Mouse (Mus musculus) forebrain, postnatal 0 days (tissue): ENCODE results near the gene Jmjd4. TPM values are rescaled to one million over a fixed set of nuclear protein-coding genes. Genes with fewer than 3 reads are reported as not detected.
A peak's percentile ranks its signal among the peaks of the same experiment; 100 is the strongest.

Experiments
- ATAC-seq: fragments of 200-750 bp; cut with Nextera tagmentation; 2 replicates; pipeline ENCODE4 v1.8.0; 2017; ENCODE audit warnings: mild to moderate bottlenecking, moderate library complexity
- DNase-seq: peaks from one replicate; pipeline ENCODE4 v3.0.0-alpha.2; 2015
- H3K27ac ChIP-seq: fragments of 300-500 bp; sonication (generic); 2 replicates; pipeline ENCODE4 v1.5.1; 2014; ENCODE audit warnings: low read depth, mild to moderate bottlenecking, antibody characterized with exemption, low read length, moderate library complexity, mixed read lengths
- H3K27me3 ChIP-seq: fragments of 300-500 bp; sonication (generic); 2 replicates; pipeline ENCODE4 v1.6.1; 2014; ENCODE audit warnings: mild to moderate bottlenecking, low read length, mixed read lengths; ENCODE audit not compliant: insufficient read depth
- H3K36me3 ChIP-seq: fragments of 300-500 bp; sonication (generic); 2 replicates; pipeline ENCODE4 v1.6.1; 2014; ENCODE audit warnings: mild to moderate bottlenecking, moderate library complexity; ENCODE audit not compliant: insufficient read depth
- H3K4me1 ChIP-seq: fragments of 300-500 bp; sonication (generic); 2 replicates; pipeline ENCODE4 v1.6.1; 2014; ENCODE audit warnings: antibody characterized with exemption; ENCODE audit not compliant: insufficient read depth
- H3K4me2 ChIP-seq: fragments of 300-500 bp; sonication (generic); 2 replicates; pipeline ENCODE4 v1.6.1; 2014; ENCODE audit warnings: low read depth, mild to moderate bottlenecking, moderate library complexity
- H3K4me3 ChIP-seq: fragments of 300-500 bp; sonication (generic); 2 replicates; pipeline ENCODE4 v1.5.1; 2014; ENCODE audit warnings: low read depth, low read length, mixed read lengths
- H3K9ac ChIP-seq: fragments of 300-500 bp; sonication (generic); 2 replicates; pipeline ENCODE4 v1.6.1; 2014; ENCODE audit warnings: mild to moderate bottlenecking
- H3K9me3 ChIP-seq: fragments of 300-500 bp; sonication (generic); 2 replicates; pipeline ENCODE4 v1.6.1; 2016; ENCODE audit warnings: low read length
- CTCF ChIP-seq: sonication (generic); IDR thresholded peaks from 2 replicates; pipeline ENCODE4 v1.5.1; 2016; ENCODE audit warnings: antibody characterized with exemption, control low read depth, low read depth
- WGBS: fragments of 180-500 bp; shearing (Covaris S2); extraction: QIAGEN DNeasy Blood & Tissue Kit; methylation state at CpG from one replicate; pipeline ENCODE4 v1.1.7; 2014; 5-methylcytosine and 5-hydroxymethylcytosine counted together
- polyA plus RNA-seq: library from polyadenylated mRNA; unstranded; fragments of >200 nt; fragmentation: Nextera tagmentation; extraction: Ambion mirVana; gene quantifications from 2 replicates; pipeline ENCODE4 v1.2.1, GENCODE M21; 2015
- total RNA-seq: library from RNA; depleted of rRNA; stranded (reverse); fragments of >200 nt; gene quantifications from 2 replicates; pipeline ENCODE4 v1.2.3, GENCODE M21; 2014

The Jmjd4 gene
- total and polyA plus RNA-seq, 2 experiments from 2014 or later = 17.0 to 27.7 TPM

GRCm38 (mm10) chr11:59460459-59460858, 10.6 kb downstream of the Jmjd4 start:
- 97% methylated on average over 2 of the region's 2 CpGs for WGBS
- Histone ChIP-seq H3K4me2 (no peak overlapping the region), H3K27me3 (no peaks in the 10 kb centered on the region), H3K9me3 (peaks cover 12% of the 10 kb centered on the region), H3K36me3 (peaks cover 52% of the 10 kb centered on the region), H3K27ac (no peak overlapping the region), H3K9ac (no peak overlapping the region), H3K4me3 (no peak overlapping the region), H3K4me1 (no peaks in the 10 kb centered on the region)
- ATAC-seq = no peak
- no peak for TF ChIP-seq CTCF
- no peak for DNase-seq

GRCm38 (mm10) chr11:59471413-59472325, 21.8 kb downstream of the Jmjd4 start:
- Histone ChIP-seq H3K4me1 (0 out of 2 replicates have a peak, but pooled peaks cover 5% of the 10 kb centered on the region), H3K4me3 (peak overlapping the region; percentile 96), H3K4me2 (peak overlapping the region; percentile 83), H3K9me3 (no peaks in the 10 kb centered on the region), H3K27ac (peak overlapping the region; percentile 83), H3K27me3 (no peaks in the 10 kb centered on the region), H3K36me3 (no peaks in the 10 kb centered on the region), H3K9ac (peak overlapping the region; percentile 95)
- TF ChIP-seq CTCF = no peak
- DNase-seq (no peak), ATAC-seq (peak; percentile 65; the same call in 1 of the 2 replicates)
- WGBS = 8% methylated on average over 37 of the region's 37 CpGs

GRCm38 (mm10) chr11:59472326-59472677, 22.5 kb downstream of the Jmjd4 start, which contains the start of gene Zfp867:
Gene Zfp867 (minus strand): TSS chr11:59472474.
- DNase-seq (peak; percentile 94), ATAC-seq (peak; percentile 99)
- Histone ChIP-seq H3K36me3 (no peaks in the 10 kb centered on the region), H3K27me3 (no peaks in the 10 kb centered on the region), H3K27ac (peak within 1 kb of the TSS; percentile 83), H3K9me3 (no peaks in the 10 kb centered on the region), H3K4me1 (0 out of 2 replicates have a peak, but pooled peaks cover 5% of the 10 kb centered on the region), H3K4me3 (peak within 1 kb of the TSS; percentile 96), H3K4me2 (peak within 1 kb of the TSS; percentile 83), H3K9ac (peak within 1 kb of the TSS; percentile 95)
- TF ChIP-seq CTCF = no peak
- under 1% methylated on average over 19 of the region's 19 CpGs for WGBS

- no peaks in the 10 kb centered on the region for H3K27me3 ChIP-seq
- no peaks in the 10 kb centered on the region for H3K36me3 ChIP-seq
- TF ChIP-seq CTCF = no peak
- ATAC-seq (no peak), DNase-seq (no peak)
- WGBS = 69% methylated on average over 6 of the region's 6 CpGs
- no peak overlapping the region for H3K27ac ChIP-seq
- H3K4me2 ChIP-seq = no peak overlapping the region
- H3K9ac ChIP-seq = no peak overlapping the region
- no peak overlapping the region for H3K4me3 ChIP-seq
- no peaks in the 10 kb centered on the region for H3K9me3 ChIP-seq
- H3K4me1 ChIP-seq = no peaks in the 10 kb centered on the region
Observed at GRCm38 (mm10) chr11:59477240-59477639, 27.4 kb downstream of the Jmjd4 start.

GRCm38 (mm10) chr11:59483212-59483611, 33.4 kb downstream of the Jmjd4 start:
- no peaks in the 10 kb centered on the region for H3K4me1 ChIP-seq
- no peak overlapping the region for H3K27ac ChIP-seq
- 4% methylated on average over 2 of the region's 2 CpGs for WGBS
- peak; percentile 79 for TF ChIP-seq CTCF
- H3K27me3 ChIP-seq = no peaks in the 10 kb centered on the region
- H3K4me2 ChIP-seq = no peak overlapping the region
- DNase-seq (peak; percentile 86), ATAC-seq (no peak; the same call in 1 of the 2 replicates)
- no peak overlapping the region for H3K4me3 ChIP-seq
- no peak overlapping the region for H3K9ac ChIP-seq
- no peaks in the 10 kb centered on the region for H3K9me3 ChIP-seq
- peaks cover 29% of the 10 kb centered on the region for H3K36me3 ChIP-seq

DNA sequence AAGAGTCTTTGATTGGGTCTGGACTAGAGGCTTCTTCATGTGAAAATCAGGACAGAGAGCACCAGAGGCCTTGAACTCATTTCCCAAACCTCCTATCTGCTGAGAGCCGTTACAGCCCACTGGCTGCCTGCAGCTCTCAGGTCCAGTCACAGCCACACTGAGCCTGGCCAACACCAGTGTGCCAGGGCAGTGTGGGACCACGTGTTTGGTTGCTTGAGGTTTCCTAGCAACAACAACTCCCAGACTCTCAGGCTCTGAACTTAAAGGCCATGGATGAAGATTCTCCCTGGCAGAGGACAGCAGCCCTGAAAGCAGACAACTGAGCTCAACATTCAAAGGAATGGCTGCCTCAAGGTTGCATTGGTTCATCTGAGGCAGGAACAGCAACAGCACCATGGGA, 35.8 kb downstream of the Jmjd4 start:
- no peak for TF ChIP-seq CTCF
- Histone ChIP-seq H3K4me1 (no peaks in the 10 kb centered on the region), H3K4me2 (no peak overlapping the region), H3K27me3 (no peaks in the 10 kb centered on the region), H3K4me3 (no peak overlapping the region), H3K27ac (no peak overlapping the region), H3K36me3 (peaks cover 46% of the 10 kb centered on the region), H3K9me3 (no peaks in the 10 kb centered on the region), H3K9ac (no peak overlapping the region)
- ATAC-seq (no peak), DNase-seq (no peak)
- WGBS = 59% methylated on average over 2 of the region's 2 CpGs

- Histone ChIP-seq H3K36me3 (peaks cover 52% of the 10 kb centered on the region), H3K27me3 (no peaks in the 10 kb centered on the region), H3K9ac (no peak overlapping the region), H3K27ac (no peak overlapping the region), H3K4me1 (no peaks in the 10 kb centered on the region), H3K4me2 (no peak overlapping the region), H3K4me3 (no peak overlapping the region), H3K9me3 (no peaks in the 10 kb centered on the region)
- no peak for DNase-seq
- no peak for ATAC-seq
- no peak for TF ChIP-seq CTCF
- 87% methylated on average over 8 of the region's 8 CpGs for WGBS
Observed at GRCm38 (mm10) chr11:59486222-59486621, 36.4 kb downstream of the Jmjd4 start.
